Mouse (Mus musculus) A20 (cell line): ENCODE data around the gene Ccl3.

Source experiments
- DNase-seq: peaks from one replicate; pipeline ENCODE4 v3.0.0-alpha.2; 2011; ENCODE audit warnings: low read depth, low spot score

Ccl3 gene

GRCm38 (mm10) chr11:83623586-83623985, 25.6 kb downstream of the Ccl3 start:
- DNase-seq, result no peak

GRCm38 (mm10) chr11:83619037-83619436, 30.1 kb downstream of the Ccl3 start:
- peak; percentile 30 for DNase-seq

DNA sequence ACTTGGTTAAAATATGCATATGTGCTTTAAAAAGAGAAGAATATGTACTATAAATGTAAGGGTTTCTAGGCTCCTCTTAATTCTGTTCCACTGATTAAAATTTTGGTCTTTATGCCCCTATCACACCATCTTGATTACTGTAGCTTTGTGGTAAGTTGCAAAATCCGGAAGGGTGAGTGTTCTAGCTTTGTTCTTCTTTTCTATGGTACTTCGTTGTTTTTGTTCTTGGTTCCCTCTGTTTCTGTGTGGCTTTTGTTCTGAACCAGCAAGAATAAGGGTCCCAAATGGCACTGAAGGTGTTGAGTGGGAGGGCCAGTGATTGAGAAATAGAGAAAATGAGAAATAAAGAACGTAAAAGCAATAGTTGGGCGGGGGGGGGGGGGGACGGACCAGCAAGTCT, 30.9 kb downstream of the Ccl3 start:
- no peak for DNase-seq

- no peak for DNase-seq
These were observed 32.6 kb downstream of the Ccl3 start for GRCm38 (mm10) chr11:83616586-83616985.

DNA sequence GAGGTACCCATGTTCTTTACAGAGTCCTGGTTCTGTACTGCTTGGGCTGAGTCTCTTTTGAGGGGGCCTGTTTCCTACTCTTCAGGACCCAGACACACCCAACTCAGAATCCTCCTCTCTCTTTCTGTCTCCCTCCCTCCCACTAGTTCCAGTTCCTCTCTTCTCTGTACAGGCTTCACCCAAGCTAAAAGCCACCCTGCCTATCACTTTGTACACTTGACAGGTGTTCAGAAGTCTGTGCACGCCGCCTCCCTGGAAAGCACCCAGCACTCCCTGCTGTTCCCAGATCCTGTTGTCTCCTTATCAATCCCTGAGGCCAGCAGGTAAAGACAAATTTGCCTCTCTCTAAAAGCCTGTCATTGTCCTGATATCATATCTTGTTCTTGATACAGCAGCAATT, 38.3 kb downstream of the Ccl3 start:
- DNase-seq, result peak; percentile 70

DNA sequence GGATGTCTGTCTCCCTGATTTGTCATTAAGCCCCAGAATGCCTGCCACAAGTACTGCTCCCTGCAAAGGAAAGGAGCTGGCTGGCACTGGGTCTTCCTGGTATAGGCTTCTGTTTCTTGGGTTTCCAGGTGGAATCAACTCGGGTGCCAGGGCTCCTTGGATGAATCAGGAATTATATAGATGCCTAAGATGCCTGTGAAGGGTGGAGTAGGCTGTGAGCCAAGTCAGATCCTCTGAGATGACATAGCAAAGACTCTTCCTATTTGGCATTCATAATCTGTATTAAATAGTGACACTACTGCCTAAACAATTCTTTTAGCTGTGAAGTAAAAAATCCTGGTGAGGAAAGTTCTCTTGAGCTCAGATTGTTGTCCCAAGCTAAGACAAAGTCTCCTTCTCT, 42.8 kb downstream of the Ccl3 start:
- DNase-seq, result no peak

GRCm38 (mm10) chr11:83605535-83605934, 43.6 kb downstream of the Ccl3 start:
- no peak for DNase-seq

GRCm38 (mm10) chr11:83604698-83605097, 44.5 kb downstream of the Ccl3 start:
- DNase-seq, result no peak

DNA sequence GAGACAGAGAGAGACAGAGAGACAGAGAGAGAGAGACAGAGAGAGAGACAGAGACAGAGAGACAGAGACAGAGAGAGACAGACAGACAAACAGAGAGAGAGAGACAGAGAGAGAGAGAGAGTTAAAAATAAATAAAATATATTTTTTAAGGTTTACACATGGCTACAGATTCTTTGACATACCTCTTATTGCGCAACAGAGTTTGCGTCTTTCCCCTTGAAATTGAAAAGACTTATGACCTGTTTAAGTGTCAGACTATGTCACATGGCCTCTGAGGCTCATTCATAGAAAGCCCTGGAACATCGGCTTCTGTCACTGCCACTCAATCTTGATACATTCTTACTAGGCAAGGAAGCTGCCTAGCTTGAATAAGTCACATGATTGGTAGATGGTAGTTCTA, 45.8 kb downstream of the Ccl3 start:
- no peak for DNase-seq

- no peak for DNase-seq
These were observed 48.6 kb downstream of the Ccl3 start for GRCm38 (mm10) chr11:83600576-83600975.

DNA sequence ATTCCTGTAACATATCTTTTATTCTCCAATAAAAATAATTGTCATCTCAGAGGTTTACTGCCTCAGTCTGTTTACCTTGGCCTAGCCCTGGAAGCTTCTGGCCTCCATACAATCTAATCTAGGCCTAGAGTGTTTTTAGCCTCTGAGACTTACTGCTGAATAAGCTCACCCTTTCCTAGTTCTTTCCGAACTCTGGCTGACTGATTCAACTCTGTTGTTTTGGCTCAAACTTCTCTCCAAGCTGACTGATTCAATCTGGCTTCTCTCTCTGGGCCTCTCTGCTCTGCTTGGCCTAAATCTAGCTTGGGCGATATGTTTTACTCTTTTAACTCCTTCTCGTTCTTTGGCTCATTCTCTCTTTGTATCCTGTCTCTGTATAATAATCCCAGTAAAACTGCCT, 50.2 kb downstream of the Ccl3 start:
- DNase-seq, result no peak

GRCm38 (mm10) chr11:83598207-83598837, 50.8 kb downstream of the Ccl3 start:
- no peak for DNase-seq
